Mouse (Mus musculus) pancreas, adult 10 weeks (tissue): ENCODE data around the gene Gatc. TPM values are rescaled to one million over a fixed set of nuclear protein-coding genes. Genes with fewer than 3 reads are reported as not detected.

Experiments
- polyA plus RNA-seq: library from polyadenylated mRNA; stranded (reverse); fragments of 350-450 nt; fragmentation: Illumina TruSeq; extraction: RNeasy Lipid Tissue Mini Kit (QIAGEN cat#74804); gene quantifications from one replicate; pipeline ENCODE4 v1.2.3, GENCODE M21; 2015; ENCODE audit warnings: low read depth, low replicate concordance; ENCODE audit not compliant: insufficient read depth

The Gatc gene
- 5.2 TPM for polyA plus RNA-seq

GRCm38 (mm10) chr5:115340577-115341313 is at the start of gene Gatc, which contains the start of gene Triap1:
Gene Gatc (minus strand): TSS chr5:115341178.
Gene Triap1 (plus strand): TSS chr5:115341225.

DNA sequence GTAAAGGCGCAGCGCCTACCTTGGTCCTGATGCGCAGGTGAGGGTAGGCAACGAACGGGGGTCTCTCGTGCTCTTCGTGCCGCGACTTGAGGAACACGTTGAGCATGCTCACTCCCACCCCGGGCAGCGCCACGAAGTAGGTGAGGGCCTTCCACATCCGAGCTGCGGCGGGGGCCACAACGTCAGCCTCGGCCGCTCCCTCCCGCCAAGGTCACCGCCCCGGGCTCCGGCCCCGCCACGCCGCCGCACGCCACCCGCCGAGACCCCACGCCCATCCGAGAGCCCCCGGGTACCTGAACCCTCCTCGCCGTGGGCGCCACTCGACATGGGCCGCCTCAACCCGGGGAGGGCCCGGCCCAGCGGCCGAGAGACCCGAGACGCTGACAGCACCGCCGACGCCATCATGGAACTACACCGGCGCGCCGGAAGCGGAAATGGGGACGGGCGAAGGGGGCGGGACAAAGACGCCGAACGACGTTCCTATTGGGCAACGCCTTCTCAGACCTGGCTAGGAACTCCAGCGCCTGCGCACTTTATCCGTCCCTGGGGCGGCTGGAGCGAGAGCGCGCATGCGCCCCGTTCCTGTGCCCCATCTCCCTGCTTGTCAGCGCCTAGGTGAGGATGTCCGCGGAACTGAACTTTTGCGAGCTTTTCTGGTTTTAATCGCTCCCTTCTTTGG is 7.7 kb upstream of the Gatc start, which contains the start of gene Cox6a1:
Gene Cox6a1 (minus strand): TSS at position 436 of the 679 bp plus-strand sequence.

GRCm38 (mm10) chr5:115326875-115327609 is 13.9 kb downstream of the Gatc start, which contains the start of gene Srsf9:
Gene Srsf9 (plus strand): TSS chr5:115327177.

DNA sequence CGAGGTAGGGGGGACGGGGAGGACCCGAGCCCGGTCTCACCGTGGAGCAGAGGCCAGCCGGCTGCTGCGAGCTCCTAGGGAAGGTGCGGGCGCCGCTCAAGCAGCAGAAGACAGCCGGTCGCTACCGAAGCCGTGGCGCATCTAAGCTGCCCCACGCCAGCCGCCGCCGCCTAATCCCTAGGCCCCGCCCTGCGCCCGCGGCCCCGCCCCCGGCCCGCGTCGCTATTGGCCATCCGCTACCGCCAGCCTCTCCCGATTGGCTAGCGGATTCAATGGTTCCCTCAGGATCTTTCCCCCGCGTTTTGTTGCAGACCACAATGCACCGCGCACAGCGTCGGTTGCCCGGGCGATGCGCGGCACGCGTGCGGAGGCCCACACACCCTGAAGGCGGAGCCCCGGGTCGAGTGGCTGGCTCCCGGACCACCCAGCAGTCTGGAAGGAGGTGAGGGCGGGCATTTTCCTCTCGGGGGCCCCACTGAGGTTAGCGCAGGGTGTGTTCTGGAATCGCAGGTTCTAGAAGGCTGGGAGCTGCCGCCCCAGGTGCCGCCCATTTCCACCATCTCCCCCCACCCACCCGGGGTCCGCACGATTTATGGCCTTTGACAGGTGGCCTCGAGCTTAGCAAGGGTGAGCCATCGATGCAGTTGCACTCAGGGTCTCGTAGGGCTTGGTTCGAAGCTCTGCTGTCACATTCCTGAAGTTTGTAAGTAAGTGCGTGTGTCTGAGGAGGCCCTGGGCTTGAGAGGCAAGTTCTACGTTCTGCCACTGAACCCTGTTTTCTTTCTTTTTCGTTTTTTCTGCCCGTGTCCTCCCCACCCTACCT is 40.0 kb downstream of the Gatc start, which contains the start of gene Dynll1:
Gene Dynll1 (minus strand): TSS at position 208 of the 823 bp plus-strand sequence.

Other genes starting within 250 kb of the Gatc start
- not detected for gene Gm10401, start 242.9 kb downstream of the Gatc start, polyA plus RNA-seq
- gene Acads, start 221.8 kb downstream of the Gatc start, polyA plus RNA-seq, result 6.5 TPM
- gene Unc119b, start 206.2 kb downstream of the Gatc start, polyA plus RNA-seq, result 9.4 TPM
- gene Mlec, start 183.0 kb downstream of the Gatc start, polyA plus RNA-seq, result 36.4 TPM
- 7.1 TPM for gene Cabp1, start 146.8 kb downstream of the Gatc start, polyA plus RNA-seq
- 32.9 TPM for gene Pop5, start 105.3 kb downstream of the Gatc start, polyA plus RNA-seq
- 42.8 TPM for gene Rnf10, start 68.3 kb downstream of the Gatc start, polyA plus RNA-seq
- gene Coq5, start 61.5 kb downstream of the Gatc start, polyA plus RNA-seq, result 3.5 TPM
- gene Dynll1, start 40.2 kb downstream of the Gatc start, polyA plus RNA-seq, result 82.0 TPM
- gene Srsf9, start 14.0 kb downstream of the Gatc start, polyA plus RNA-seq, result 14.8 TPM
- 12.4 TPM for gene Triap1, start within 50 bp of the Gatc start, polyA plus RNA-seq
- 144 TPM for gene Cox6a1, start 7.8 kb upstream of the Gatc start, polyA plus RNA-seq
- 0.44 TPM for gene Msi1, start 88.4 kb upstream of the Gatc start, polyA plus RNA-seq
- gene Pla2g1b, start 125.1 kb upstream of the Gatc start, polyA plus RNA-seq, result 2,205 TPM
- 10.7 TPM for gene Sirt4, start 143.5 kb upstream of the Gatc start, polyA plus RNA-seq
- 16.8 TPM for gene Pxn, start 165.5 kb upstream of the Gatc start, polyA plus RNA-seq
- 528 TPM for gene Rplp0, start 218.3 kb upstream of the Gatc start, polyA plus RNA-seq
- 15.5 TPM for gene Gcn1l1, start 224.1 kb upstream of the Gatc start, polyA plus RNA-seq